Mouse (Mus musculus) forebrain, postnatal 0 days (tissue): ENCODE measurements at regions not wholly inside any gene's neighbourhood (a gene's known extent, or its start where the extent isn't known, plus 50 kb on each side); places are given as distances from the start of the nearest gene placed in this dataset.

Experiments
- ATAC-seq: fragments of 200-750 bp; cut with Nextera tagmentation; 2 replicates; pipeline ENCODE4 v1.8.0; 2017; ENCODE audit warnings: mild to moderate bottlenecking, moderate library complexity
- DNase-seq: peaks from one replicate; pipeline ENCODE4 v3.0.0-alpha.2; 2015
- H3K27ac ChIP-seq: fragments of 300-500 bp; sonication (generic); 2 replicates; pipeline ENCODE4 v1.5.1; 2014; ENCODE audit warnings: low read depth, mild to moderate bottlenecking, antibody characterized with exemption, low read length, moderate library complexity, mixed read lengths
- H3K27me3 ChIP-seq: fragments of 300-500 bp; sonication (generic); 2 replicates; pipeline ENCODE4 v1.6.1; 2014; ENCODE audit warnings: mild to moderate bottlenecking, low read length, mixed read lengths; ENCODE audit not compliant: insufficient read depth
- H3K36me3 ChIP-seq: fragments of 300-500 bp; sonication (generic); 2 replicates; pipeline ENCODE4 v1.6.1; 2014; ENCODE audit warnings: mild to moderate bottlenecking, moderate library complexity; ENCODE audit not compliant: insufficient read depth
- H3K4me1 ChIP-seq: fragments of 300-500 bp; sonication (generic); 2 replicates; pipeline ENCODE4 v1.6.1; 2014; ENCODE audit warnings: antibody characterized with exemption; ENCODE audit not compliant: insufficient read depth
- H3K4me2 ChIP-seq: fragments of 300-500 bp; sonication (generic); 2 replicates; pipeline ENCODE4 v1.6.1; 2014; ENCODE audit warnings: low read depth, mild to moderate bottlenecking, moderate library complexity
- H3K4me3 ChIP-seq: fragments of 300-500 bp; sonication (generic); 2 replicates; pipeline ENCODE4 v1.5.1; 2014; ENCODE audit warnings: low read depth, low read length, mixed read lengths
- H3K9ac ChIP-seq: fragments of 300-500 bp; sonication (generic); 2 replicates; pipeline ENCODE4 v1.6.1; 2014; ENCODE audit warnings: mild to moderate bottlenecking
- H3K9me3 ChIP-seq: fragments of 300-500 bp; sonication (generic); 2 replicates; pipeline ENCODE4 v1.6.1; 2016; ENCODE audit warnings: low read length
- CTCF ChIP-seq: sonication (generic); IDR thresholded peaks from 2 replicates; pipeline ENCODE4 v1.5.1; 2016; ENCODE audit warnings: antibody characterized with exemption, control low read depth, low read depth
- WGBS: fragments of 180-500 bp; shearing (Covaris S2); extraction: QIAGEN DNeasy Blood & Tissue Kit; methylation state at CpG from one replicate; pipeline ENCODE4 v1.1.7; 2014; 5-methylcytosine and 5-hydroxymethylcytosine counted together

- no peak for TF ChIP-seq CTCF
- H3K9ac ChIP-seq: no peak overlapping the region
- no peaks in the 10 kb centered on the region for H3K4me1 ChIP-seq
- no peak overlapping the region for H3K4me3 ChIP-seq
- no peak overlapping the region for H3K27ac ChIP-seq
- no peaks in the 10 kb centered on the region for H3K36me3 ChIP-seq
- no peak overlapping the region for H3K4me2 ChIP-seq
- 90% methylated on average over 16 of the region's 16 CpGs for WGBS
- ATAC-seq (no peak), DNase-seq (no peak)
- H3K9me3 ChIP-seq: no peaks in the 10 kb centered on the region
- H3K27me3 ChIP-seq: no peaks in the 10 kb centered on the region
Observed at GRCm38 (mm10) chr11:112886139-112886538, 104.1 kb downstream of the Sox9 start.

- no peak for ATAC-seq
- no peak for TF ChIP-seq CTCF
- Histone ChIP-seq H3K27me3 (no peaks in the 10 kb centered on the region), H3K9ac (no peak overlapping the region), H3K9me3 (no peaks in the 10 kb centered on the region), H3K36me3 (no peaks in the 10 kb centered on the region), H3K27ac (no peak overlapping the region), H3K4me3 (no peak overlapping the region), H3K4me1 (no peaks in the 10 kb centered on the region), H3K4me2 (no peak overlapping the region)
- WGBS: 97% methylated on average over 6 of the region's 6 CpGs
- DNase-seq: no peak
Observed at GRCm38 (mm10) chr11:112889760-112890159, 107.7 kb downstream of the Sox9 start.

- no peak overlapping the region for H3K9ac ChIP-seq
- H3K9me3 ChIP-seq: no peaks in the 10 kb centered on the region
- H3K4me1 ChIP-seq: no peaks in the 10 kb centered on the region
- no peaks in the 10 kb centered on the region for H3K36me3 ChIP-seq
- no peaks in the 10 kb centered on the region for H3K27me3 ChIP-seq
- no peak overlapping the region for H3K4me3 ChIP-seq
- ATAC-seq (no peak), DNase-seq (no peak)
- 93% methylated on average over 2 of the region's 2 CpGs for WGBS
- no peak overlapping the region for H3K27ac ChIP-seq
- TF ChIP-seq CTCF: no peak
- H3K4me2 ChIP-seq: no peak overlapping the region
Observed at GRCm38 (mm10) chr11:112897597-112897996, 115.6 kb downstream of the Sox9 start.

GRCm38 (mm10) chr11:112902618-112903017 is 120.6 kb downstream of the Sox9 start:
- Histone ChIP-seq H3K4me1 (no peaks in the 10 kb centered on the region), H3K9me3 (no peaks in the 10 kb centered on the region), H3K27me3 (no peaks in the 10 kb centered on the region), H3K9ac (no peak overlapping the region), H3K4me3 (no peak overlapping the region), H3K4me2 (no peak overlapping the region), H3K27ac (no peak overlapping the region), H3K36me3 (no peaks in the 10 kb centered on the region)
- no peak for ATAC-seq
- WGBS: 65% methylated on average over 3 of the region's 3 CpGs
- no peak for DNase-seq
- TF ChIP-seq CTCF: no peak

- no peaks in the 10 kb centered on the region for H3K36me3 ChIP-seq
- H3K27me3 ChIP-seq: no peaks in the 10 kb centered on the region
- DNase-seq: no peak
- H3K4me1 ChIP-seq: no peaks in the 10 kb centered on the region
- no peak overlapping the region for H3K4me3 ChIP-seq
- H3K9me3 ChIP-seq: no peaks in the 10 kb centered on the region
- ATAC-seq: no peak
- H3K27ac ChIP-seq: no peak overlapping the region
- TF ChIP-seq CTCF: no peak
- 85% methylated on average over 5 of the region's 5 CpGs for WGBS
- H3K4me2 ChIP-seq: no peak overlapping the region
- no peak overlapping the region for H3K9ac ChIP-seq
Observed at GRCm38 (mm10) chr11:112910309-112910708, 128.3 kb downstream of the Sox9 start.

GRCm38 (mm10) chr11:112912875-112913274 is 130.9 kb downstream of the Sox9 start:
- Histone ChIP-seq H3K9ac (no peak overlapping the region), H3K27ac (no peak overlapping the region), H3K4me1 (no peaks in the 10 kb centered on the region), H3K9me3 (no peaks in the 10 kb centered on the region), H3K27me3 (no peaks in the 10 kb centered on the region), H3K4me2 (no peak overlapping the region), H3K4me3 (no peak overlapping the region), H3K36me3 (no peaks in the 10 kb centered on the region)
- ATAC-seq (no peak), DNase-seq (no peak)
- TF ChIP-seq CTCF: no peak
- WGBS: 82% methylated on average over 3 of the region's 3 CpGs

GRCm38 (mm10) chr11:112916923-112917322 is 134.9 kb downstream of the Sox9 start:
- Histone ChIP-seq H3K4me2 (no peak overlapping the region), H3K36me3 (no peaks in the 10 kb centered on the region), H3K4me1 (no peaks in the 10 kb centered on the region), H3K27me3 (no peaks in the 10 kb centered on the region), H3K4me3 (no peak overlapping the region), H3K27ac (no peak overlapping the region), H3K9me3 (no peaks in the 10 kb centered on the region), H3K9ac (no peak overlapping the region)
- ATAC-seq (no peak), DNase-seq (no peak)
- TF ChIP-seq CTCF: no peak
- WGBS: 81% methylated on average over 1 of the region's 1 CpGs

GRCm38 (mm10) chr11:112920131-112920530 is 138.1 kb downstream of the Sox9 start:
- Histone ChIP-seq H3K27me3 (no peaks in the 10 kb centered on the region), H3K4me2 (no peak overlapping the region), H3K4me1 (no peaks in the 10 kb centered on the region), H3K27ac (no peak overlapping the region), H3K9ac (no peak overlapping the region), H3K36me3 (no peaks in the 10 kb centered on the region), H3K9me3 (no peaks in the 10 kb centered on the region), H3K4me3 (no peak overlapping the region)
- no peak for TF ChIP-seq CTCF
- WGBS: 82% methylated on average over 4 of the region's 4 CpGs
- DNase-seq (no peak), ATAC-seq (no peak)
